Mouse (Mus musculus): ENCODE results near the gene Slc11a2. TPM values are rescaled to one million over a fixed set of nuclear protein-coding genes. Genes with fewer than 3 reads are reported as not detected.

Gene Slc11a2
- total and polyA plus RNA-seq, 3 experiments, result 24.4 to 43.7 (median 38.9) TPM

- H3K27ac ChIP-seq, result peak overlapping the region; percentile 21; the same call in 1 of the 2 replicates
- peak overlapping the region; percentile 27; the same call in 1 of the 2 replicates for H3K9ac ChIP-seq (ENCODE audit: low read depth, low read length)
- peaks cover 8% of the 10 kb centered on the region for H3K4me1 ChIP-seq (ENCODE audit: control insufficient read depth, insufficient read depth, low read length)
- peaks cover 6% of the 10 kb centered on the region for H3K79me2 ChIP-seq (replicated peaks; ENCODE audit: control insufficient read depth, insufficient read depth, low read length)
- no peaks in the 10 kb centered on the region for H3K36me3 ChIP-seq (ENCODE audit: control insufficient read depth, insufficient read depth, low read length)
- no peak for TF ChIP-seq CTCF (IDR thresholded peaks at IDR 0.05)
- no peaks in the 10 kb centered on the region; the same call in 1 of the 2 replicates for H3K27me3 ChIP-seq (ENCODE audit: control insufficient read depth, insufficient read depth, low read length)
- DNase-seq, result peak in 1 of 2 experiments; percentile 27
- 22% methylated on average over 8 of the region's 8 CpGs for WGBS
- intact Hi-C loops (cut with DNase I), result loop anchor here (5.0 kb wide), 1 partner anchor 36 kb away; no protein-coding TSS in a partner anchor
- H3K4me3 ChIP-seq, result no peak overlapping the region; the same call in 1 of the 2 replicates
Observed at GRCm38 (mm10) chr15:100421059-100421757, 3.7 kb downstream of the Slc11a2 start.

GRCm38 (mm10) chr15:100419901-100420745 is 4.7 kb downstream of the Slc11a2 start:
- TF ChIP-seq CTCF (IDR thresholded peaks at IDR 0.05) (no peak), EP300 (IDR thresholded peaks at IDR 0.05; ENCODE audit: insufficient read depth, low read depth, low read length) (no peak), POLR2A (IDR thresholded peaks at IDR 0.05; ENCODE audit: insufficient read depth, low read depth, low read length) (no peak)
- WGBS, result 65% methylated on average over 9 of the region's 9 CpGs
- no peaks in the 10 kb centered on the region for H3K36me3 ChIP-seq (ENCODE audit: control insufficient read depth, insufficient read depth, low read length)
- no peaks in the 10 kb centered on the region; the same call in 1 of the 2 replicates for H3K27me3 ChIP-seq (ENCODE audit: control insufficient read depth, insufficient read depth, low read length)
- peaks cover 11% of the 10 kb centered on the region for H3K4me1 ChIP-seq (ENCODE audit: control insufficient read depth, insufficient read depth, low read length)
- DNase-seq, result no peak
- H3K27ac ChIP-seq, result no peak overlapping the region
- H3K9ac ChIP-seq (ENCODE audit: low read depth, low read length), result no peak overlapping the region
- intact Hi-C loops (cut with DNase I), result loop anchor here (5.0 kb wide), 1 partner anchor 37 kb away; no protein-coding TSS in a partner anchor
- no peak overlapping the region for H3K4me3 ChIP-seq
- peaks cover 7% of the 10 kb centered on the region for H3K79me2 ChIP-seq (replicated peaks; ENCODE audit: control insufficient read depth, insufficient read depth, low read length)

- Histone ChIP-seq H3K27me3 (ENCODE audit: control insufficient read depth, insufficient read depth, low read length) (no peaks in the 10 kb centered on the region; the same call in 1 of the 2 replicates), H3K9ac (ENCODE audit: low read depth, low read length) (0 out of 2 replicates have a peak overlapping the region, but pooled peaks have one; percentile 31), H3K79me2 (replicated peaks; ENCODE audit: control insufficient read depth, insufficient read depth, low read length) (peaks cover 8% of the 10 kb centered on the region), H3K4me1 (ENCODE audit: control insufficient read depth, insufficient read depth, low read length) (peaks cover 12% of the 10 kb centered on the region), H3K27ac (no peak overlapping the region), H3K36me3 (ENCODE audit: control insufficient read depth, insufficient read depth, low read length) (no peaks in the 10 kb centered on the region), H3K4me3 (no peak overlapping the region)
- intact Hi-C loops (cut with DNase I), result no loop called here
- no peak for DNase-seq
- TF ChIP-seq POLR2A (IDR thresholded peaks at IDR 0.05; ENCODE audit: insufficient read depth, low read depth, low read length) (no peak), EP300 (IDR thresholded peaks at IDR 0.05; ENCODE audit: insufficient read depth, low read depth, low read length) (no peak), CTCF (IDR thresholded peaks at IDR 0.05) (no peak)
- 64% methylated on average over 8 of the region's 8 CpGs for WGBS
Observed at GRCm38 (mm10) chr15:100419311-100419710, 5.6 kb downstream of the Slc11a2 start.

GRCm38 (mm10) chr15:100417854-100418450 is 6.9 kb downstream of the Slc11a2 start:
- H3K36me3 ChIP-seq (ENCODE audit: control insufficient read depth, insufficient read depth, low read length), result no peaks in the 10 kb centered on the region
- DNase-seq, result no peak
- intact Hi-C loops (cut with DNase I), result no loop called here
- H3K79me2 ChIP-seq (replicated peaks; ENCODE audit: control insufficient read depth, insufficient read depth, low read length), result peaks cover 8% of the 10 kb centered on the region
- no peaks in the 10 kb centered on the region for H3K27me3 ChIP-seq (ENCODE audit: control insufficient read depth, insufficient read depth, low read length)
- H3K4me3 ChIP-seq, result no peak overlapping the region
- no peak overlapping the region for H3K27ac ChIP-seq
- TF ChIP-seq CTCF (IDR thresholded peaks at IDR 0.05) (no peak), EP300 (IDR thresholded peaks at IDR 0.05; ENCODE audit: insufficient read depth, low read depth, low read length) (no peak), POLR2A (IDR thresholded peaks at IDR 0.05; ENCODE audit: insufficient read depth, low read depth, low read length) (no peak)
- no peak overlapping the region for H3K9ac ChIP-seq (ENCODE audit: low read depth, low read length)
- peaks cover 12% of the 10 kb centered on the region for H3K4me1 ChIP-seq (ENCODE audit: control insufficient read depth, insufficient read depth, low read length)
- WGBS, result 87% methylated on average over 9 of the region's 9 CpGs

- Histone ChIP-seq H3K27me3 (ENCODE audit: control insufficient read depth, insufficient read depth, low read length) (no peaks in the 10 kb centered on the region), H3K27ac (no peak overlapping the region), H3K9ac (ENCODE audit: low read depth, low read length) (no peak overlapping the region), H3K79me2 (replicated peaks; ENCODE audit: control insufficient read depth, insufficient read depth, low read length) (peaks cover 8% of the 10 kb centered on the region), H3K4me1 (ENCODE audit: control insufficient read depth, insufficient read depth, low read length) (peaks cover 6% of the 10 kb centered on the region), H3K36me3 (ENCODE audit: control insufficient read depth, insufficient read depth, low read length) (no peaks in the 10 kb centered on the region), H3K4me3 (no peak overlapping the region)
- 80% methylated on average over 8 of the region's 8 CpGs for WGBS
- intact Hi-C loops (cut with DNase I), result no loop called here
- no peak for TF ChIP-seq EP300 (IDR thresholded peaks at IDR 0.05; ENCODE audit: insufficient read depth, low read depth, low read length)
- TF ChIP-seq CTCF (IDR thresholded peaks at IDR 0.05), result no peak
- TF ChIP-seq POLR2A (IDR thresholded peaks at IDR 0.05; ENCODE audit: insufficient read depth, low read depth, low read length), result no peak
- DNase-seq, result peak in 1 of 2 experiments; percentile 36
Observed at GRCm38 (mm10) chr15:100415684-100416083, 9.2 kb downstream of the Slc11a2 start.

Measured in heart, adult 2 months (tissue).